Mouse (Mus musculus) liver, embryonic 14.5 days (tissue): Measurements from ENCODE around the gene Smarcc2.

Source experiments
- CTCF ChIP-seq: IDR thresholded peaks from 2 replicates; pipeline ENCODE4 v1.5.1; 2016; ENCODE audit warnings: antibody characterized with exemption, low read depth, control low read depth
- EP300 ChIP-seq: IDR thresholded peaks from 2 replicates; pipeline ENCODE4 v1.6.1; 2016; ENCODE audit warnings: antibody characterized with exemption, low read depth

DNA sequence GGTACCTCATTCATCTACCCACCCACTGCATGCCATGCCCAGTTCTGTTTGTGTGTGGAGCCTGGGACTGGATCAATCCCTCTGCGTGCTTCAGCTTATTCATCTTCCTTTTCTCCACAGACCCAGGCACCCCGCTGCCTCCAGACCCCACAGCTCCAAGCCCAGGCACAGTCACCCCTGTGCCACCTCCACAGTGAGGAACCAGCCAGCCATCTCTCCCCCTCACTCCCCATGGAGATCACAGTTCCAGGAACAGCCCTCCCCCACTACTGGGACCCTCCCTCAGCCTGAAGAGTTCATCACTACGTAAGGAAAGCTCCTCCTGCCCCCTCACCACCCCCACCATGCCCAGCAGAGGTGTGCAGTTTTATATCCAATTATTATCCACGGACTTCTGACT is 29.7 kb downstream of the Smarcc2 start:
- TF ChIP-seq CTCF (no peak), EP300 (no peak)
